Mouse (Mus musculus): Measurements from ENCODE around the gene Gabrb2.

Gabrb2 gene

GRCm38 (mm10) chr11:42418996-42419782 is at the start of gene Gabrb2:
Gene Gabrb2, plus strand, starts transcription at chr11:42419757.
- DNase-seq: no peak

GRCm38 (mm10) chr11:42378983-42379382 is 40.6 kb upstream of the Gabrb2 start:
- no peak for DNase-seq

GRCm38 (mm10) chr11:42386486-42386885 is 33.1 kb upstream of the Gabrb2 start:
- no peak for DNase-seq

- DNase-seq: no peak
Observed at GRCm38 (mm10) chr11:42390682-42391290, 28.8 kb upstream of the Gabrb2 start.

- DNase-seq: no peak
Observed at GRCm38 (mm10) chr11:42393451-42393850, 26.1 kb upstream of the Gabrb2 start.

- peak; percentile 65 for DNase-seq
Observed at GRCm38 (mm10) chr11:42419791-42420633, 455 bp downstream of the Gabrb2 start.

GRCm38 (mm10) chr11:42420634-42421470 is 1.3 kb downstream of the Gabrb2 start:
- DNase-seq: peak; percentile 74

- peak; percentile 74 for DNase-seq
Observed at GRCm38 (mm10) chr11:42423231-42423630, 3.7 kb downstream of the Gabrb2 start.

GRCm38 (mm10) chr11:42431495-42431894 is 11.9 kb downstream of the Gabrb2 start:
- no peak for DNase-seq

GRCm38 (mm10) chr11:42438978-42439377 is 19.4 kb downstream of the Gabrb2 start:
- DNase-seq: no peak

- no peak for DNase-seq
Observed at GRCm38 (mm10) chr11:42443641-42444040, 24.1 kb downstream of the Gabrb2 start.

- no peak for DNase-seq
Observed at GRCm38 (mm10) chr11:42448929-42449328, 29.4 kb downstream of the Gabrb2 start.

GRCm38 (mm10) chr11:42464136-42464535 is 44.6 kb downstream of the Gabrb2 start:
- DNase-seq: no peak

- no peak for DNase-seq
Observed at GRCm38 (mm10) chr11:42468381-42468780, 48.8 kb downstream of the Gabrb2 start.

GRCm38 (mm10) chr11:42474523-42474922 is 55.0 kb downstream of the Gabrb2 start:
- DNase-seq: no peak

GRCm38 (mm10) chr11:42487625-42488024 is 68.1 kb downstream of the Gabrb2 start:
- DNase-seq: no peak

GRCm38 (mm10) chr11:42501166-42501565 is 81.6 kb downstream of the Gabrb2 start:
- no peak for DNase-seq

- DNase-seq: no peak
Observed at GRCm38 (mm10) chr11:42505436-42505835, 85.9 kb downstream of the Gabrb2 start.

GRCm38 (mm10) chr11:42505911-42506310 is 86.4 kb downstream of the Gabrb2 start:
- DNase-seq: no peak

- DNase-seq: no peak
Observed at GRCm38 (mm10) chr11:42521960-42522359, 102.4 kb downstream of the Gabrb2 start.

GRCm38 (mm10) chr11:42528226-42528881 is 108.8 kb downstream of the Gabrb2 start:
- DNase-seq: no peak

- DNase-seq: no peak
Observed at GRCm38 (mm10) chr11:42532577-42532976, 113.0 kb downstream of the Gabrb2 start.

Data from right cerebral cortex, postnatal 14 days (tissue).